Mouse (Mus musculus) urinary bladder, adult 18-20 months (tissue): ENCODE measurements around the gene Brd3os.

Source experiments
- DNase-seq, 2 experiments: peaks; one replicate each; pipeline ENCODE4 v3.0.0; 2022; ENCODE audit warnings: low spot score in 2 of 2, mixed read lengths in 2 of 2

Gene Brd3os

GRCm38 (mm10) chr2:27469292-27469990, 27.3 kb downstream of the Brd3os start:
- DNase-seq: no peak

- DNase-seq: no peak
Observed at GRCm38 (mm10) chr2:27469991-27470355, 27.8 kb downstream of the Brd3os start.

GRCm38 (mm10) chr2:27470535-27470934, 28.4 kb downstream of the Brd3os start:
- no peak for DNase-seq

- DNase-seq: no peak
Observed at GRCm38 (mm10) chr2:27471170-27471584, 29.1 kb downstream of the Brd3os start.

- DNase-seq: no peak
Observed at GRCm38 (mm10) chr2:27473061-27473765, 31.1 kb downstream of the Brd3os start.

GRCm38 (mm10) chr2:27473911-27474310, 31.8 kb downstream of the Brd3os start:
- no peak for DNase-seq

GRCm38 (mm10) chr2:27474621-27475484, 32.7 kb downstream of the Brd3os start:
- peak; percentile 20 to 71 for DNase-seq

GRCm38 (mm10) chr2:27475495-27476302, 33.6 kb downstream of the Brd3os start:
- peak; percentile 82 to 90 for DNase-seq

GRCm38 (mm10) chr2:27476303-27477192, 34.4 kb downstream of the Brd3os start:
- no peak for DNase-seq

- no peak for DNase-seq
Observed at GRCm38 (mm10) chr2:27479821-27480220, 37.7 kb downstream of the Brd3os start.

GRCm38 (mm10) chr2:27480367-27480766, 38.2 kb downstream of the Brd3os start:
- DNase-seq: no peak

- DNase-seq: no peak
Observed at GRCm38 (mm10) chr2:27482265-27482861, 40.2 kb downstream of the Brd3os start.

GRCm38 (mm10) chr2:27486725-27487124, 44.6 kb downstream of the Brd3os start:
- DNase-seq: no peak

- no peak for DNase-seq
Observed at GRCm38 (mm10) chr2:27487336-27488049, 45.4 kb downstream of the Brd3os start.

GRCm38 (mm10) chr2:27488362-27488761, 46.2 kb downstream of the Brd3os start:
- no peak for DNase-seq

GRCm38 (mm10) chr2:27490939-27491338, 48.8 kb downstream of the Brd3os start:
- no peak for DNase-seq
